Mouse (Mus musculus) brain, embryonic 14.5 days (tissue): Measurements from ENCODE around the gene Miox. TPM values are rescaled to one million over a fixed set of nuclear protein-coding genes. Genes with fewer than 3 reads are reported as not detected.

Experiments
- DNase-seq: peaks from one replicate; pipeline ENCODE4 v3.0.0-alpha.2; 2011; ENCODE audit warnings: low read depth
- CTCF ChIP-seq: fragments of 200-500 bp; IDR thresholded peaks from 2 replicates; pipeline ENCODE4 v1.5.1; 2012; ENCODE audit warnings: inconsistent platforms, mild to moderate bottlenecking, moderate library complexity, borderline replicate concordance; ENCODE audit not compliant: insufficient read depth, insufficient read length; ENCODE audit errors: extremely low read depth
- POLR2A ChIP-seq: fragments of 200-500 bp; IDR thresholded peaks from 2 replicates; pipeline ENCODE4 v1.6.1; 2012; ENCODE audit warnings: mild to moderate bottlenecking, inconsistent platforms, borderline replicate concordance; ENCODE audit not compliant: poor library complexity, insufficient read depth, insufficient read length, severe bottlenecking; ENCODE audit errors: extremely low read depth
- polyA plus RNA-seq: library from polyadenylated mRNA; depleted of rRNA; stranded (reverse); fragments of >200 nt; gene quantifications from 2 replicates; pipeline ENCODE4 v1.2.3, GENCODE M21; 2012

Miox gene
- polyA plus RNA-seq, 1 experiment, result not detected

- peak; percentile 87 for DNase-seq
- TF ChIP-seq CTCF (peak; percentile 54), POLR2A (no peak)
Observed at GRCm38 (mm10) chr15:89373027-89373761, 39.0 kb downstream of the Miox start.

GRCm38 (mm10) chr15:89373762-89374248 lies 39.6 kb downstream of the Miox start, which contains the start of gene Sco2:
Sco2 (minus strand) TSS chr15:89373846.
- TF ChIP-seq CTCF (peak; percentile 96), POLR2A (peak; percentile 62; the same call in 1 of the 2 replicates)
- peak; percentile 96 for DNase-seq

GRCm38 (mm10) chr15:89374340-89374739 lies 40.1 kb downstream of the Miox start:
- DNase-seq, result no peak
- TF ChIP-seq CTCF (no peak), POLR2A (no peak)

GRCm38 (mm10) chr15:89374801-89375534 lies 40.8 kb downstream of the Miox start:
- TF ChIP-seq CTCF, result no peak
- no peak for TF ChIP-seq POLR2A

GRCm38 (mm10) chr15:89376040-89376439 lies 41.8 kb downstream of the Miox start:
- TF ChIP-seq CTCF (no peak), POLR2A (no peak)
- no peak for DNase-seq

More at GRCm38 (mm10) chr15:89374801-89375534, 40.8 kb downstream of the Miox start:
- DNase-seq, result no peak

GRCm38 (mm10) chr15:89376957-89377356 lies 42.8 kb downstream of the Miox start, which contains the start of gene Tymp:
Tymp (minus strand) TSS chr15:89377039.
- no peak for DNase-seq
- TF ChIP-seq CTCF, result no peak
- TF ChIP-seq POLR2A, result no peak

- DNase-seq, result no peak
- TF ChIP-seq POLR2A, result no peak
- TF ChIP-seq CTCF, result no peak
Observed at GRCm38 (mm10) chr15:89377362-89377761, 43.2 kb downstream of the Miox start.

DNA sequence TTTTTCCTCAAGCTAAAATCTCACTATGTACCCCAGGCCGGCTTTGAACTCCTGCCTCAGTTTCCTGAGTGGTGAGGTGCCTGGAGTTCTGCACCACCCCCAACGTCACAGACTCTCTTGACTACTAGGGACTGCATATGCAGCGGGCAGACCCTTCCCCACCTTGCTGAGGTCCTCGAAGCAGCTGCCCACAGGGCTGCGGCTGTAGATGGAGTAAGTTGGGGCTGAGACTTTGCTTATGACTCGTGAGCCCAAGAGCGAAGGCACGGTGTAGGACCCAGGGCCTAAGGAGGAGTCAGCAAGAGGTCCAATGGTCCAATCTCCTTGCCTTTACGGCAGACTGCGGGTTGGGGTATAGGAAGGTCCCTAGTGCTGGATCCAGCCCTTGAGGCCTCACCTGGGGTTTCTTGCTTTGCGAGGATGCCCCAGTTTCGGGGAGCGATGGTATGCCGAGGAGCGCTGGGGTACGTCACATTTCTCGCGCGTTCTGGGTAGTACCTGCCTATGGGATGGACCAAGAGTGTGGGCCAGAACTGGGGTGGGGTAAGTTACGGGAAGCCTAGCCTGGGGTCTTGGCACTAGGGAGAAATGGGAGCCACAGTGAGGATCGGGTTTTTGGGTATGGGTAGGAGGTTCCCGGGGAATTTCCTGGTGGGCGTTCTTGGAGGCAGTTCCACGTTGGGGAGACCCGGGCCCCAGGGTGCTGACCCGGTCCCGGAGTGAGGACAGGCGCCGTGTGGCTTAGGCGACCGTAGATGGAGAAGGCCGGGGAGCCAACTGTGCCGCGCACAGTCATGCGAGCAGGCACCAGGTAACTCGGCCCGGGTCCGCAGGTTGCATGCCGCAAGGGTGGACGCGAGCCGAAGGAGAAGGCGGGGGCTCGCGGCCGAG lies 44.0 kb downstream of the Miox start:
- TF ChIP-seq POLR2A, result no peak
- TF ChIP-seq CTCF, result no peak
- peak; percentile 5 for DNase-seq

- TF ChIP-seq POLR2A (no peak), CTCF (no peak)
- peak; percentile 29 for DNase-seq
Observed at GRCm38 (mm10) chr15:89378831-89379401, 44.7 kb downstream of the Miox start, which contains the start of gene Odf3b. Odf3b (minus strand) TSS chr15:89379282.

GRCm38 (mm10) chr15:89379429-89379828 lies 45.2 kb downstream of the Miox start:
- no peak for DNase-seq
- TF ChIP-seq CTCF (no peak), POLR2A (no peak)
